Mouse (Mus musculus): ENCODE data around the gene Gtf2b.

Gene Gtf2b

DNA sequence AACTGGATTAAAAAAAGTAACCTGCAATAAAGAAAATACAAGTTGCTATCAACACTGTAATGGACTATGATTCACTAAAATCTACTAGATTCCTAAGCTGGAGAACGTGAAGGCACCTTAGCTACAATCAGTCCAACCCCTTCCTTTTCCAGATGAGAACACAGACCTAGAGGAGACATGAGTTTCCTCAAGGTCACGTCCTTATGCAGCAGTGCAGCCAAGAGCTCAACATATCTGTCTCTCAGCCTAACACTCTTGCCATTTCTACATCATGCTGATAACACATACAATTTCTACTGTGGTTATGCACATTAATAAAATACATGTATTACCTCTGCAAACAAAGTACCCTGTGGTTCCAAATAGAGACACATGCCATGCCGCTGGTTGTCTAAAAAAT lies 46.7 kb downstream of the Gtf2b start:
- no peak for DNase-seq (ENCODE audit: low spot score in 2 of 2)

DNA sequence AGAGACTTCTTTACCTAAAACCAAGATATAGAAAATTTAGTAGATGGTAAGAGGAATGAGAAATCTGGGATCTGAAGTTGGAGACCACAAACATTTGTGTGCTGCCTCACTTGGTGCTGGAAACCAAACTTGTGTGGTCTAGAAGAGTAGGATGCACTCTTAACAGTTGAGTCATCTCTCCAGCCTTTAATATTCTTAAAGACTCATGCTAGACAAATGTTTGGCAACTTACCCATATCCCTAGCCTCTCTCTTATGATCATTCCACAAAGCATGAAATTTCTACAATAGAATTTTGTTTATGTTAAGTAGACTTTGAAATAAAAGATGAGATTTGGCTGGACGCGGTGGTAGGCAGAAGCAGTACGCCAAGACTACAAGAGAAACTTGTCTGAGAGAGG lies 52.7 kb downstream of the Gtf2b start:
- no peak for DNase-seq (ENCODE audit: low spot score in 2 of 2)

DNA sequence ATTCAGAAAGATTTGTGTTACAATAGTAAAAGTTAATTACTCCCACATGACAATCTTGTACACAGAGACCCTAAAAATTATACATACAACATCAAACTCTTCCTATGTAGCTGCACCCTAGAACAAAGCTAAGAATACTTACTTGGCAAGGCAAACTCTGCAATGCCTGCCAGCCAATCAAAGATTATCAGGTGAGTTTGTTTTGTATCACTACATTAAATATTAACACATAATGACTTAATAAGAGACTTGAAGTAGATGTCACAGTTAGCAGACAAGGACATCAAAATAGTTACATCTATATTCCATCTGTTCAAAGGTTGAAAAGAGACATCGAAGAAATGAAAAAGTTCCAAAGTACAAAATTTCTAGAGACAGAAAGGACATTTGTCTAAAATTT lies 58.8 kb downstream of the Gtf2b start:
- DNase-seq (ENCODE audit: low spot score in 2 of 2): no peak

DNA sequence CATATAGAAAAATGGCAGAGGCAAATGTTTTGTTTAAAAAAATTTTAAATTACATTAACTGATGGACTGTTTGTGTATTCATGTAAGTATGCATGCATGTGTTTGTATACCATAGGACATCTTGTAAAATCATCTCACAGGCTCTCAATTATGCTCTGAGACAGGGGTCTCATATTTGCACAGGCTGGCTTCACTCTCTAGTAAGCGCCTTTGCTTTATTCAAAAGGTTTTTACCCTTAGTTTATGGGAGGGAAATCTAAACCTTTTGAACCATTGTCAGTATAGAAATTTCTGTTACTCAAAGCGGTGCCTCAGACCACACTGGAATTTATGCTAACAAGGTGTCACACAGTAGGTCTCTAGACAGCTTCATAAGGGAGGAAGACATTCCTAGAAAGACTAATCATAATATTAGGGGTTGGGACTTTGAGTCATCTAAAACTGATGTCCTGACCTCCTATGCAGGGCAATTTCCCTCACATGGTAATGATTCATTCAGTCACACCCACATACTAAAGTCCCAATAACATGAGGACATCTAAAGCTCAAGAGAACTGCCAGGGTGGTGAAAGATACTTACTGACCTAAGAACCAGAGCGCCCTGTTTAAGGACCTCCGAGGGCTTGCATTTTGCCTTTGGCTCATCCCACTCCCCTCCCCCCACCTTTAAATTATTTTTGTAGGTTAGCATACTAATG lies 61.8 kb downstream of the Gtf2b start:
- DNase-seq (ENCODE audit: low spot score in 2 of 2): no peak

DNA sequence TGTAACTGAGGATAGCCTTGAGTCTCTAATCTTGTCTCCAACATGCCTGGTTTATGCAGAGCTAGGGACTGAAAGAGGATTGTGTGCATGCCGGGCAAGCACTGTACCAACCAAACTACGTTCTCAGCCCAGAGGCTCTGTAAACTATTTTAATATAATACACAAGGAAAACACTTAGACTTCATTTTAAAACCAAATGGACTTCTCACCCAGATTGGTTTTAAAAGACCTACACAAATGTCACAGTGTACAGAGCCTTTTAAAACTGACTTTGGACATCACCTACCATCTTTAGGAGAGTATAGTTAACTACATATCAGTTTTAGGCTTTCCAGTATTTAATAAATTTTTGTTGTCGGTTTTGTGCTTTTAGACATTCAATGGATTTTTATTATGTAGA lies 68.1 kb downstream of the Gtf2b start:
- DNase-seq (ENCODE audit: low spot score in 2 of 2): no peak
